Mouse (Mus musculus): Measurements from ENCODE around the gene Il1f6. TPM values are rescaled to one million over a fixed set of nuclear protein-coding genes. Genes with fewer than 3 reads are reported as not detected.

The Il1f6 gene
- polyA plus RNA-seq, 1 experiment from 2014 or later, result 277 TPM

- Histone ChIP-seq H3K27ac (replicated peaks) (no peak overlapping the region), H3K4me1 (replicated peaks; ENCODE audit: control insufficient read depth, insufficient read depth) (no peaks in the 10 kb centered on the region), H3K4me3 (ENCODE audit: low read depth, low read length) (no peak overlapping the region), H3K4me2 (replicated peaks; ENCODE audit: low read depth) (no peak overlapping the region), H3K9ac (ENCODE audit: low read length) (no peak overlapping the region), H3K9me3 (ENCODE audit: control insufficient read depth, low read length) (no peaks in the 10 kb centered on the region), H3K27me3 (ENCODE audit: control insufficient read depth, insufficient read depth, low read length) (no peaks in the 10 kb centered on the region), H3K36me3 (ENCODE audit: control insufficient read depth, insufficient read depth, low read length) (no peaks in the 10 kb centered on the region)
- DNase-seq (ENCODE audit: low spot score) (no peak), ATAC-seq (ENCODE audit: low FRiP score, low TSS enrichment) (no peak)
- WGBS, result 67% methylated on average over 1 of the region's 1 CpGs
- TF ChIP-seq EP300 (optimal IDR thresholded peaks at IDR 0.05) (no peak), CTCF (IDR thresholded peaks at IDR 0.05; ENCODE audit: low read depth) (peak; percentile 42)
These were observed 27.0 kb upstream of the Il1f6 start for GRCm38 (mm10) chr2:24188189-24188588.

GRCm38 (mm10) chr2:24227191-24227590 lies 12.0 kb downstream of the Il1f6 start:
- TF ChIP-seq EP300 (optimal IDR thresholded peaks at IDR 0.05) (no peak), CTCF (IDR thresholded peaks at IDR 0.05; ENCODE audit: low read depth) (no peak)
- Histone ChIP-seq H3K27ac (replicated peaks) (no peak overlapping the region), H3K27me3 (ENCODE audit: control insufficient read depth, insufficient read depth, low read length) (no peaks in the 10 kb centered on the region), H3K4me3 (ENCODE audit: low read depth, low read length) (no peak overlapping the region), H3K36me3 (ENCODE audit: control insufficient read depth, insufficient read depth, low read length) (no peaks in the 10 kb centered on the region), H3K9ac (ENCODE audit: low read length) (no peak overlapping the region), H3K9me3 (ENCODE audit: control insufficient read depth, low read length) (no peaks in the 10 kb centered on the region), H3K4me1 (replicated peaks; ENCODE audit: control insufficient read depth, insufficient read depth) (no peaks in the 10 kb centered on the region), H3K4me2 (replicated peaks; ENCODE audit: low read depth) (no peak overlapping the region)
- no peak for ATAC-seq (ENCODE audit: low FRiP score, low TSS enrichment)
- 80% methylated on average over 2 of the region's 2 CpGs for WGBS
- DNase-seq (ENCODE audit: low spot score), result no peak

GRCm38 (mm10) chr2:24267503-24267902 lies 52.3 kb downstream of the Il1f6 start:
- no peaks in the 10 kb centered on the region for H3K27me3 ChIP-seq (ENCODE audit: control insufficient read depth, insufficient read depth, low read length)
- WGBS, result 56% methylated on average over 1 of the region's 1 CpGs
- H3K36me3 ChIP-seq (ENCODE audit: control insufficient read depth, insufficient read depth, low read length), result no peaks in the 10 kb centered on the region
- ATAC-seq (ENCODE audit: low FRiP score, low TSS enrichment), result peak; percentile 87
- no peaks in the 10 kb centered on the region for H3K4me1 ChIP-seq (replicated peaks; ENCODE audit: control insufficient read depth, insufficient read depth)
- no peak overlapping the region for H3K9ac ChIP-seq (ENCODE audit: low read length)
- no peak overlapping the region for H3K4me3 ChIP-seq (ENCODE audit: low read depth, low read length)
- H3K4me2 ChIP-seq (replicated peaks; ENCODE audit: low read depth), result no peak overlapping the region
- H3K27ac ChIP-seq (replicated peaks), result no peak overlapping the region
- no peaks in the 10 kb centered on the region for H3K9me3 ChIP-seq (ENCODE audit: control insufficient read depth, low read length)
- TF ChIP-seq CTCF (IDR thresholded peaks at IDR 0.05; ENCODE audit: low read depth) (no peak), EP300 (optimal IDR thresholded peaks at IDR 0.05) (no peak)
- no peak for DNase-seq (ENCODE audit: low spot score)

GRCm38 (mm10) chr2:24273619-24274018 lies 58.4 kb downstream of the Il1f6 start:
- no peak for TF ChIP-seq CTCF (IDR thresholded peaks at IDR 0.05; ENCODE audit: low read depth)
- TF ChIP-seq EP300 (optimal IDR thresholded peaks at IDR 0.05), result no peak
- no peaks in the 10 kb centered on the region for H3K9me3 ChIP-seq (ENCODE audit: control insufficient read depth, low read length)

GRCm38 (mm10) chr2:24275146-24275545 lies 59.9 kb downstream of the Il1f6 start:
- H3K27me3 ChIP-seq (ENCODE audit: control insufficient read depth, insufficient read depth, low read length), result no peaks in the 10 kb centered on the region
- TF ChIP-seq EP300 (optimal IDR thresholded peaks at IDR 0.05), result no peak
- no peak for TF ChIP-seq CTCF (IDR thresholded peaks at IDR 0.05; ENCODE audit: low read depth)
- 56% methylated on average over 1 of the region's 1 CpGs for WGBS

More at GRCm38 (mm10) chr2:24273619-24274018, 58.4 kb downstream of the Il1f6 start:
- Histone ChIP-seq H3K4me2 (replicated peaks; ENCODE audit: low read depth) (no peak overlapping the region), H3K27me3 (ENCODE audit: control insufficient read depth, insufficient read depth, low read length) (no peaks in the 10 kb centered on the region), H3K27ac (replicated peaks) (no peak overlapping the region), H3K4me3 (ENCODE audit: low read depth, low read length) (no peak overlapping the region), H3K4me1 (replicated peaks; ENCODE audit: control insufficient read depth, insufficient read depth) (no peaks in the 10 kb centered on the region), H3K36me3 (ENCODE audit: control insufficient read depth, insufficient read depth, low read length) (no peaks in the 10 kb centered on the region), H3K9ac (ENCODE audit: low read length) (no peak overlapping the region)
- ATAC-seq (ENCODE audit: low FRiP score, low TSS enrichment), result no peak
- no peak for DNase-seq (ENCODE audit: low spot score)
- 62% methylated on average over 2 of the region's 2 CpGs for WGBS

More at GRCm38 (mm10) chr2:24275146-24275545, 59.9 kb downstream of the Il1f6 start:
- Histone ChIP-seq H3K4me1 (replicated peaks; ENCODE audit: control insufficient read depth, insufficient read depth) (no peaks in the 10 kb centered on the region), H3K4me2 (replicated peaks; ENCODE audit: low read depth) (no peak overlapping the region), H3K36me3 (ENCODE audit: control insufficient read depth, insufficient read depth, low read length) (no peaks in the 10 kb centered on the region), H3K27ac (replicated peaks) (no peak overlapping the region), H3K9me3 (ENCODE audit: control insufficient read depth, low read length) (no peaks in the 10 kb centered on the region), H3K9ac (ENCODE audit: low read length) (no peak overlapping the region), H3K4me3 (ENCODE audit: low read depth, low read length) (no peak overlapping the region)
- ATAC-seq (ENCODE audit: low FRiP score, low TSS enrichment), result no peak
- no peak for DNase-seq (ENCODE audit: low spot score)

Other genes starting within 250 kb of the Il1f6 start
- 4.3 and 4.7 TPM in 2 replicates for gene Hnmt, start 166.0 kb upstream of the Il1f6 start, polyA plus RNA-seq (2015; fragmentation: Nextera tagmentation; extraction: Ambion mirVana)
- gene Tbpl2, start 118.8 kb upstream of the Il1f6 start, polyA plus RNA-seq (2015; fragmentation: Nextera tagmentation; extraction: Ambion mirVana), result not detected in 2 replicates
- gene Il1f8, start 62.3 kb upstream of the Il1f6 start, polyA plus RNA-seq (2015; fragmentation: Nextera tagmentation; extraction: Ambion mirVana), result 50.5 and 52.4 TPM in 2 replicates
- 50.1 and 58.6 TPM in 2 replicates for gene Il1f9, start 28.9 kb upstream of the Il1f6 start, polyA plus RNA-seq (2015; fragmentation: Nextera tagmentation; extraction: Ambion mirVana)
- 114 and 116 TPM in 2 replicates for gene Il1f5, start 61.5 kb downstream of the Il1f6 start, polyA plus RNA-seq (2015; fragmentation: Nextera tagmentation; extraction: Ambion mirVana)
- gene Il1f10, start 75.8 kb downstream of the Il1f6 start, polyA plus RNA-seq (2015; fragmentation: Nextera tagmentation; extraction: Ambion mirVana), result 0.39 and 0.40 TPM in 2 replicates
- 22.4 and 30.0 TPM in 2 replicates for gene Il1rn, start 121.4 kb downstream of the Il1f6 start, polyA plus RNA-seq (2015; fragmentation: Nextera tagmentation; extraction: Ambion mirVana)
- gene Psd4, start 152.2 kb downstream of the Il1f6 start, polyA plus RNA-seq (2015; fragmentation: Nextera tagmentation; extraction: Ambion mirVana), result 9.2 and 10.2 TPM in 2 replicates